Mouse (Mus musculus) heart, adult 18-20 months (tissue): Measurements from ENCODE around the gene Zfp991. TPM values are rescaled to one million over a fixed set of nuclear protein-coding genes. Genes with fewer than 3 reads are reported as not detected.
"Not testable (repeated sequence)": the region's sequence is repeated elsewhere in the genome, so short reads cannot be mapped to it uniquely, and the experiment has no call there.

Experiments
- DNase-seq, 2 experiments: peaks; one replicate each; pipeline ENCODE4 v3.0.0; 2021 to 2022; ENCODE audit warnings: mixed read lengths in 1 of 2
- long read RNA-seq, 2 experiments: library from polyadenylated mRNA; stranded (forward); transcript quantifications; one replicate each; pipeline ENCODE4 v2.0.0; 2021
- total RNA-seq, 2 experiments: library from RNA; stranded (reverse); gene quantifications; 2 replicates each; pipeline ENCODE4 v1.2.3; 2021

Gene Zfp991
- total RNA-seq: 1 to 10 TPM; 3.9 to 4.3 TPM
- long read RNA-seq, experiment 1, partial matches to known transcripts: 1 of 2 reads
- long read RNA-seq, experiment 1, other reads (novel, unspliced or antisense): 1 of 2 reads
- long read RNA-seq, experiment 2, partial matches to known transcripts: 0 of 1 reads
- long read RNA-seq, experiment 2, other reads (novel, unspliced or antisense): 1 of 1 reads

DNA sequence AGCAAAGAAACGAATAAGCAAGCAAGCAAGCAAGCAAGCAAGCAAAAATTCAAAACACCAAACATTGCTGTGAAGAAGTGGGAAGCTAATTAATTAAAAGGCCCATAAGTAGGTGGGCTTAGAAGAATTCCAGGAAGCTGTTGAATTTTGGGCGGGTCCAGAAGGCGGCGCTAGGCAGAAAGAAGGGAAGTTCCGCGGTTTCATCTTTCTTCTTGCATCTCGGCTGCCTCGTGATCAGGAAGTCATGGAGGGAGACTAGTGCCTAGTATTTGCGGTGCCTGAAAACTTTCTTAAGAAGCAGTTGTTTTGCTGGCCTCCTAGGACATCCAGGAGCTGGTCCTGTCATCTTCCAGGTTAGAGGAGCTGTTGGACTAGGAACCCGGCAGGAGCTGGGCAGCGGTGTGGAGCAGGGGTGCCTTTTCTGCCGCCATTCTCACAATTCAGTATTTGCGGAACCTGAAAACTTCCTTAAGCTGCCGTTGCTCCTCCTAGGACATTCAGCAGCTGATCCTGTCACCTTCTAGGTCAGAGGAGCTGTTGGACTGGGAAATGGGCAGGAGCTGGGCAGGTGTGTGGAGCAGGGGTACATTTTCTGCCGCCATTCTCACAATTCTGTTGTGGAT lies at the start of gene Zfp991:
Gene Zfp991 (plus strand): TSS at position 202 of the 623 bp plus-strand sequence.
- DNase-seq: not testable (repeated sequence)

DNA sequence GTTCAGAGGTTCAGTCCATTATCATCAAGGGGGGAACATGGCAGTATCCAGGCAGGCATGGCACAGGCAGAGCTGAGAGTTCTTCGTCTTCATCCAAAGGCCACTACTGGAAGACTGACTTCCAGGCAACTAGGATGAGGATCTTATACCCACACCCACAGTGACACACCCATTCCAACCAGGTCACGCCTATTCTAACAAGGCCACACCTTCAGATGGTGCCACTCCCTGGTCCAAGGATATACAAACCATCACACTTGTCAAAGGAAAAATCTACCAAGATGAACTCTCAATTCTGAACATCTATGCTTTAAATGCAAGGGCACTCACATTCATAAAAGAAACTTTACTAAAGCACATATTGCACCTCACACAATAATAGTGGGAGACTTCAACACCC lies 36.2 kb upstream of the Zfp991 start:
- not testable (repeated sequence) for DNase-seq

DNA sequence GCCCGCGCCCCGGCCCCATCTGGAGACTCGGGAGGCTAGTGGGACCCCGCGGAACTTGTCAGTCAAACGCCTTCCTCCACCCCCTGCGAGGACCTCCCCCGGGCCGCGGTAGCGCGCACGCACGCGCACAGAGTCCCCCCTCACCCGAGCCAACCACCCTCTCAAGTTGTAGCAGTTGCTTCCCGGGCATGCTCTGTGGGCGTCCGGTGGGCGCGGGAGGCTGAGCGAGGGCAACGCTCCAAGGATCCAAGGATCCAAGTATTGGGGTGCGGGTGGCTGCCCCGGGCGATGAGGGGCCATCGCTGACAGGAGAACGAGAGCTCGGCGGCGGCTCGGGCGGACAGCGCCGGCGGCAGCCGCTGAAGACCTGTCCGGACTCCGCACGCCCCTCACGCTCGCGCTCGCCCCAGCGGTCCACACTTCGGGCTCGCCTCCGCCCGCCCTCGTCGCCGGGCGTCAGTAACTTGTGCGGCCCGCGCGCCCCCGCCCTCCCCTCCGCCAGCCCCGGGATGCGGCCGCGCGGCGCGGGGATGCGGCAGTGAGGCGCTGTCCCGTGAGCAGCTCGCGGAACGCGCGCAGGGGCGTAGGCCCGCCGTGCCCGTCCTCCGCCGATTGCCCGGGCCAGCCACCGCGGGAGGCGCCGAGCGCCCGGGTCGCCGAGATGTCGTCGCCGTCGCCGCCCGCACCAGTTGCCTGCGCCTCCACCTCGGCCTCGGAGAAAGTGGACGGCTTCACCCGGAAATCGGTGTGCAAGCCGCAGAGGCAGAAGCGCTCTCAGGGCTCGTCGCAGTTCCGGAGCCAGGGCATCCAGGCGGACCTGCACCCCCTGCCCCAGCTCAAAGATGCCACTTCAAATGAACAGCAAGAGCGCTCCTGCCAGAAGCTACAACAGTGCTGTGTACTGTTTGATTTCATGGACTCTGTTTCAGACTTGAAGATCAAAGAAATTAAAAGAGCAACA lies 29.9 kb upstream of the Zfp991 start:
- not testable (repeated sequence) for DNase-seq

DNA sequence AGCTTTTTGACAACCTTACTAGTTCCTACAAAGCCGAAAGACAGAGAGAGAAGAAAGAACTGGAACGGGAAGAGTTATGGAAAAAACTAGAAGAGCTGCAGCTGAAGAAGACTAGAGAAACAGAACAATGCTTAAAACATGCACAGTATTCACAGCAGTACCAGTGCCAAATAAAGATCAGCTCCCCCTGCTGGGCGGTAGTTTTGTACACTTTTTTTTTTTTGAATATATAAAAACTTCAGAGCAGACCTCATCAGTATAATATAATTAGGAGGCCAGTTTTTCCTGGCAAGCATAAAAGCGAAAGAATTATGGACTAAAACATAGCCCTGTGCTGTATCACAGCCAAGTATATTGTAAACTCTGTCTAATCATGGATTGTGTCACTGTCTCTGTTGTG lies 28.0 kb upstream of the Zfp991 start:
- DNase-seq: not testable (repeated sequence)

DNA sequence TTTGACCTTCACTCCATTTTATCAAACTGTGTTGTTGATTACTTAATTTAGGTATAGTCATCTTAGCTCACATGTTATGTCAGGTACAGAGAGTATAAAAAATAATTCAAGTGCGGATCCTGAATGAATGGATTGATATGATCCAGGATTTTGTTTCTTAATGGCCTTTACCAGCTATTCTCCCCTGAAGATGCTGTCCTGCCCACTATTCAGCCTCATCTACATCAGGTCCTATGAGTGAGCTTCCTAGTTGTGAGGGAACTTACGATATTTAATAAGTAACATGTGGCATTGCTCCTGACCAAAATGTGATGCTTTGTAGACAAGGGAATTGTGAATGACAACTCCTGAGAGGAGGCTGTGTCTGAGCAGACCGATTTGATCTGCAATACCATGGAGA lies 14.0 kb upstream of the Zfp991 start:
- not testable (repeated sequence) for DNase-seq

DNA sequence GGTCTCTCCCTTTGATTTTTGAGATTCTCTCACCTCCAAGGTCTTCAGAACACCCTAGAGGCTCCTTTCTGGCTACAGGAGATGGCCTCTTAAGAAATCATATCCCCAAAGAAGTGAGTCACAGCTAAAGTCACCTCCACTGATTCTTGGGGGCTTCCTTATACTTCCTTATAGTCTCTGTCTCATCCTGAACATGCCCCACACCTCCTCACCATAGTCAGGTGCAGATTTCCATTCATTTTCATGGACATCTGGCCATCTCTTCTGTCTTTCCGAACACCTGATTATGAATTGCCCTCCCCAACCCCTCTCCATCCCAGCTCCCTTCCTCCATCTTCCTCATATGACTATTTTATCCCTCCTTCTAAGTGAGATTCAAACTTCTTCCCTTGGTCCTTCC lies 9.6 kb upstream of the Zfp991 start:
- not testable (repeated sequence) for DNase-seq

DNA sequence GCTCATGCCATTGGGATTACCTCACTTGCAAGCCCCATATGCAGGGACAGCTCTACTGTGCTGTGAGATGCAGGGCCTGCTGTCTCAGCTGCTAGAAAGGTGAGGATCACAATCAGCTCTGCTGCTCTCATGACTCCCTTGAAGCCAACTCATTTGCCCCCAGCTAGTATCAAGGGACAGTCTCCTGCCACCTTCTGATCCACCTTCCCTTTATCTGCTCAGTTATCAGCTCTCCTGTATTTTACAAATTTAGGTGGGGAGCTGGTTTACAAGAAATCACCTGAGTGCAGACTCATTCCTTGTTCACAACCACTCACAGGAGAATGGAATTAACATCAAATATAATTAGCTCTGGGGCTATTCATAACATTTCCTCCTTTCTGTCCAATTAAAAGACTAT lies 8.0 kb upstream of the Zfp991 start:
- DNase-seq: not testable (repeated sequence)

DNA sequence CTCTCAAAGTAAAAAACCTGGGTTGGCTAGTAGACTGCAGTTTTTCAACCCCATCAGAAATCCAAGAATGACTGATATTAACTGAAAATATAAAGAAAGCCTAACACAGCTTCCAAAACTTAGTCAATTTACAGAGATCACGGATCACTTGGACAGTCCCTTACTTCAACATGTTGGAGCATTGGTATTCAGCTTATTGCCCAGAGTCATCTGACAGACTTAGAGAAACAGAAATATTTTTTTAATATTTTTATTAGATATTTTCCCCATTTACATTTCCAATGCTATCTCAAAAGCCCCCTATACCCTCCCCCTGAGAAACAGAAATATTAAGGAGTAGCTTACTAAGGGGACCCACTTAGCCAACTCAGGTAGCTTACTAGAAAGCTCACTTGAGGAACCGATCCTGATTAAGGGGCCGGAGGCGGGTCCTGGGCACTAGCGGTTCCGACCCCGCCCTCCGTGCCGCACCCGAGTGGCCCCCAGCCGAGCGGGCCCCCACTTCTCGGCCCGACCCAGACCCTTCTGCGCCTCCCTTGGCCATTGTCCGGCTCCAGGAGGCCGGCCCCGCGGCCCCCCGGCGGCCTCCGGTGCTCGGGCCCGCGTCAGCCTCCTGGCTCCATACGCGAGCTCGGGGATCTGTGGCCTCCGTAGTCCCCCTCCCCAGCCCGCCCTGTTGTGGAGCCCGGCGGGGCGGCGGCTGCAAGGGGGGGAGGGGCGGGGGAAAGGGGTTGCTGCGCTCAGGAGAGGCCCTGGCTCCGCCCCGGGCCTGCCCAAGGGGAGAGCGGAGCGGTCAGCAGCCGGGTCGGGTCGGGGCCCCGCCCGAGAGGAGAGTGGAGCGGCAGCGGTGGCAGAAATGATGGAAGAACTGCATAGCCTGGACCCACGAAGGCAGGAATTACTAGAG lies 7.2 kb upstream of the Zfp991 start:
- peak; percentile 16 to 23 for DNase-seq

DNA sequence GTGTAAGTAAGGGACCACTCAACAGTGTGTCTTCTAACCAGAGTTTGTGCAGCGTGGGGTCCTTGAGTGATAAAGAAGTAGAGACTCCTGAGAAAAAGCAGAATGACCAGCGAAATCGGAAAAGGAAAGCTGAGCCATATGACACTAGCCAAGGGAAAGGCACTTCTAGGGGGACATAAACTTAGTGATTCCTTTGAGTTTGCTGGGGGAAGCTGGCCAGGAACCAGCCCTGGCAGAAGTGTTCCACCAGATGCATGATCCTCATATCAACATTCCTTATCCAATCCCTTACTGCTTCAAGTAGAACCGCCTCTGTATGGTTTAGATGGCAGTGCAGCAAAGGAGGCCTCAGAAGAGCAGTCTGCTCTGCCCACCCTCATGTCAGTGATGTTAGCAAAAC lies 6.5 kb upstream of the Zfp991 start:
- DNase-seq: peak in 1 of 2 experiments; percentile 15

DNA sequence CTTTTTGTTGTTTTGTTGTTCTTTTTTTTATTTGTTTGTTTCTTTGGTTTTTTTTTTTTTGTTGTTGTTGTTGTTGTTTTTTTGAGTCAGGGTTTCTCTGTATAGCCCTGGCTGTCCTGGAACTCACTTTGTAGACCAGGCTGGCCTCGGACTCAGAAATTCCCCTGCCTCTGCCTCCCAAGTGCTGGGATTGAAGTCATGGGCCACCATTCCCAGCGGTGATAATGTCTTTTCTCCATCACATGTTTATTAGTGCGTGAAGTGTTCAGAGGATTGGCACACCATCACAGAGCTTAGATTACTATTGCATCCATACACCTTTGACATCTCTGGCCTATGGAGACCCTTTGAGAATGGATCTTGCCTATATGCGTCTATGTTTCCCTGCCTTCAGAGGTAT lies 6.0 kb upstream of the Zfp991 start:
- not testable (repeated sequence) for DNase-seq

DNA sequence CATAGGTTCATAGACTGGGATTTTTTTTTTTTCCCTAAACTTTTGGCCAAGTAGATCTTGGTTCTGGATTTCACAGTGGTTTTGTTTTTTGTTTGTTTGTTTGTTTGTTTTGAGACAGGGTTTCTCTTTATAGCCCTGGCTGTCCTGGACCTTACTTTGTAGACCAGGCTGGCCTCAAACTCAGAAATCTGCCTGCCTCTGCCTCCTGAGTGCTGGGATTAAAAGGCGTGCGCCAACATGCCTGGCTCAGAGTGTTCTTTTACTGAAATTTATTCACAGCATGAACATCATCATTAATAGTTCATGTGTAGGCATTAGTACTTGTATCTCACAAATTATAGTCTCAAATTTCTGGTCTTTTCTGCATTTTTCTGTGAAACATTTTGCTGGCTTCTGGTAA lies 5.4 kb upstream of the Zfp991 start:
- DNase-seq: not testable (repeated sequence)

DNA sequence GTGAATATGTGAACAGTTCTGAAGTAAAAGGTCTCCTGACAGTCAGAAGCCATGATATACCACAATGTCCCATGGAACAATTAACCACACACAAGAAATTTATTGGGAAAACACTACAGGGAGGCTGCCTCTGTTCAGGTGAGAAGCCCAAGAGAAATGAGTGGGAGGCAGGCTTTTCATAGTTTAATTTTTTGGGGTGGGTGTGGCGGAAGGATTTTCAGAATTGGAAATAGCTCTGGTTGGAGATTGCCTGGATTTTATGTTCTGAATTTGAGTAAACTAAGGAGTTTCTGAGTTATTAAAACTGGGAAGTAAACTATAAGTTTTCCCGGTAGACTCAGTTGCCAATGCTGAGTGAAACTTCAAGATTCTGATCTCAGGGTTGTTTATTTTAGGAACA lies 4.7 kb upstream of the Zfp991 start:
- not testable (repeated sequence) for DNase-seq

DNA sequence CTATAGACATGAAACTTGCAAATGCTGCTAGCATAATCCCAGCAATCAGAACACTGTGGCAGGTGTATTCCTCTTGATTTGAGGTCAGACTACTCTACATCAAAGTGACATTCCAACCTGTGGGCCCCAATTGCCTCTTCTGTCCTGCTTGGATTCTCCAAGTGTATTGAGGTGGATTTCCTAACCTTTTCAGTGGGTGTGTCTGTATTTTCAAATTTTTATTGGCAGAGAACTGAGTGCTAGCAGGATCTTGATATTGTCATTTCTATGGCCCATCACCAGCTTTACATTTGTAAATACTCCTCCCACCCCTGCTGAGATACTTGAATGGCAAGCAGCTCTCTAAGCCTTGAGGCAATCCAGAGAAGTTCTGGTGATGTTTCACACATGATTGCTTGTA lies 3.7 kb upstream of the Zfp991 start:
- DNase-seq: not testable (repeated sequence)

DNA sequence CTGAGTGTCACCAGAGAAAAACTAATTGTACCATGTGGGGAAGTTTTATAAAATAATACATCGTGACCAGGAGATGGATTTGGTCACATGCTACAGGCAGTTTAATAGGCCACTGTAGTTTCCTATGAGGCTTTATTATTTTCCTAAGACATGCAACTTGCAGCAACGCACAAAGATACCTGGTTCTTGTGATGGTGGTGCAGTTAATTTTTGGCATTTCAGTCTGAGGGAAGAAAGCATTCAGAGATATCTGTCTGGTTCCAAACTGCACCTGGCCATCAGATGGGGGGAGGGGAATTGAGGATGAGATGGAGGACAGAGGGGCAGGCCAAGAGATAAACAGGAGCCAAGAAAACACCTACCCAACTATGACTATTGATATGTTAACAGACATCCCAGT lies 1.8 kb downstream of the Zfp991 start:
- DNase-seq: not testable (repeated sequence)

DNA sequence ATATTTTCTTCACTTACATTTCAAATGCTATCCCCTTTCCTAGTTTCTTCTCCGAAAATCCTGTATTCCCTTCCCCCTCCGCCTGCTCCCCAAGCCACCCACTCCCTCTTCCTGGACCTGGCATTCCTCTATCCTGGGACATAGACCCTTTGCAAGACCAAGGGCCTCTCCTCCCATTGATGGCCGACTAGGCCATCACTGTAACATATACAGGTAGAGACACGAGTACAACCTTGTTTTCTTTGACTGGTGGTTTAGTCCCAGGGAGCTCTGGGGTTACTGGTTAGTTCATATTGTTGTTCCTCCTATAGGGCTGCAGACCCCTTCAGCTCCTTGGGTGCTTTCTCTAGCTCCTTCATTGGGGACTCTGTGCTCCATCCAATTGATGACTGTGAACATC lies 9.9 kb downstream of the Zfp991 start:
- DNase-seq: not testable (repeated sequence)

DNA sequence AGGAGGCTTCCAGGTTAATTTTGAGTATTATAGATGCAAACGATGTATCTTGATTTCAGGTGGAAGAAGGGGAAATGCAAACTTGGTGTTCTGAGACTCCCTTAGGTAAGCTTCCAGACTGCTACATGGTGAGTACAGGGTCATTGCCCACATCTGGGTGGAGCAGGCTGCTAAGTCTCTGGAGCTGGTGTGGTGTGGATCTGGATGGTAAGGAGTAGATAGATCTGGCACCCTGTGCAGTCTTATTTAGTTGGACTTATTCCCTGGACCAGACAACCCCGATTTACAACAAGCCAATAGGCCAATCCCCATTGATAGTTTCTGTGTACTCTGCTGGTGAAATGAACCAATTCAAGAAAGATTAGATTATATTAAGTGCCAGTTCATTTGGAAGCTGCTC lies 33.4 kb downstream of the Zfp991 start:
- not testable (repeated sequence) for DNase-seq

DNA sequence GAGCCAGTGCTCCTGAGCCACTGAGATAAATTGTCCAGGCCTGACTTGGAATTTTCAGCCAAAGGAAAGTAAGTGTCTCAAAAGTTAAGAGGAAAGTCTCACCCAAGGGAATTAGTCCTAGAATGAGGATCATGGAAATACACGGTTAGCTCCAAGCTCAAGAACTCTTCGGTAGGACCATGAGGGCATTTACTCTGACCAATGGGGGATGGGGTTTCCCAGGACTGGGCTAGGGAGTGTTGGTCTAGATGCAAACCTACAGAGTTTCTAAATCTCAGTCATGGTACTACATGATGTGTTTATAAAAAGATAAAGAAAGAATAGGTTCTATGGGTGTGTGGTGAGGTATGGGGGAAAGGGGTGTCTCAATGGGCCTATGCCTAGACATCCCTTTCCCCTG lies 38.7 kb downstream of the Zfp991 start:
- not testable (repeated sequence) for DNase-seq

DNA sequence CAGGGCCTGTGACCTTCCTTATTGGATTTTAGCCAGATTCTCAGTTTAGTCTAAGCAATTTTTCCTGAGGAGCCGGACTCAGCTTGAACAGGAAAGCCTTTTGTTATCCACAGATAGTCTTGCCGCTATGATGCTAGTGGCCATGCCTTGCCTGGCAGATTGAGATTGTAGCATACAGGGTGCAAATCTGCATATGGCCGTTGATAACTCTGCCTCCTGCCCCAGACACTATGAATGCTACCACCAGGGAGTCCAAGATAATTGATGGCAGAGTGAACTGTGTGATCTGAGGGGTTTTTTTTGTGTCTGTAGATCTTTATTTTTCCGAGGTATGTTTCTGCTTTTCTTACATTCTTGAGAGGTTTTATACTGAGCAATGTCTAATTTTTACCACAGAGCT lies 39.7 kb downstream of the Zfp991 start:
- DNase-seq: not testable (repeated sequence)

DNA sequence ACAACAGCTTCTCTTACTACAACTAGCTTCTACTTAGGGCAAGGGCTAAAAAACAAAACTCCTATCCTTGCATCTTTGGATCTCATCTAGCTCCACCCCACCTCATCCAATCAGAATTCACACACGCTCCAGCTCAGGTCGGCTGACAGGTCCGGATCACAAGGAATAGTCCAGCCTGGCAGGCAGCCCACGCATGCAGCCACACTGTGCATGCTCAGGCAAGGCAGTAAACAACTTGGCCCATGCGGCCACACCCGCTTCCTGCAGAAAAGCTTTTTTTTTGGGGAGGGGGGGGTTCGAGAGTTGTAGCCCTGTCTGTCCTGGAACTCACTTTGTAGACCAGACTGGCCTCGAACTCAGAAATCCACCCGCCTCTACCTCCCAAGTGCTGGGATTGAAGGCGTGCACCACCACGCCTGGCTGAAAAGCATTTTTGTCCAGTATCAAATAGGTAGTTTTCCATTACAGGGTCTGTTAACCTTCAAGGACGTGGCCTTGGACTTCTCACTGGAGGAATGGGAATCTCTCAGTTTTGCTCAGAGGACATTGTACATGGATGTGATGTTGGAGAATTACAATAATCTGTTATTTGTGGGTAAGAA lies 44.5 kb downstream of the Zfp991 start:
- DNase-seq: not testable (repeated sequence)

DNA sequence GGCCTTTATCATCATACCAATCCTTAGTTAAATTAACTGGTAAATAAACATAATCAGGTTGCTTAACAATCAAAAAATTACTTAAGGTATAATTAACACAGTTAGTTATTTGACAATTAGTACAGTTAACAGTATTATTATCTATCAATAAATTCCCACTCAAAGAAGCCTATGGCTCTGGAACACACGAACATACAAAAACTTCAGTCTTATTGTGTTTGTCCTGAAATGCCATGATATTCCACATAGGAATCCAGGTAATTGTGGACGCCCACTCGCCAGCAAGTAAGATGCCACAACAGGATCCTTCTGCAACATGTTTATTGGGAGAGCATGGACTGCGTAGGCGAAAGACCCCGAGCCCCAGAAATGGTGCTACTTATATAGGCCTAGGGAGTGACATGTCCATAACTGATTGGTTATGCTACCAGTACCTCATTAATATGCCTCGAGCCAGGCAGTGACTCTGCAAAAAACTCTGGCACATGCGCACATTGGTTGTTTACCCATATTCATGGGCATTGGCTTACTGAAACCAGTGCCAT lies 49.4 kb downstream of the Zfp991 start:
- not testable (repeated sequence) for DNase-seq
